Mouse (Mus musculus) naive thymus-derived CD4-positive, alpha-beta T cell, adult 2 months (primary cell): ENCODE measurements around the gene Yipf4.
A peak's percentile ranks its signal among the peaks of the same experiment; 100 is the strongest.

Source experiments
- DNase-seq: peaks from one replicate; pipeline ENCODE4 v3.0.0-alpha.2; 2011; ENCODE audit warnings: low read depth

The Yipf4 gene

GRCm38 (mm10) chr17:74526117-74526516 is 36.8 kb downstream of the Yipf4 start:
- no peak for DNase-seq

- DNase-seq, result peak; percentile 25
These were observed 37.7 kb downstream of the Yipf4 start for GRCm38 (mm10) chr17:74526806-74527653.

- peak; percentile 100 for DNase-seq
These were observed 38.7 kb downstream of the Yipf4 start, which contains the start of gene Birc6 for GRCm38 (mm10) chr17:74527729-74528607. Gene Birc6 (plus strand): TSS chr17:74528295.

- DNase-seq, result no peak
These were observed 39.6 kb downstream of the Yipf4 start for GRCm38 (mm10) chr17:74528648-74529532.

GRCm38 (mm10) chr17:74529533-74529824 is 40.2 kb downstream of the Yipf4 start:
- peak; percentile 40 for DNase-seq

- no peak for DNase-seq
These were observed 45.7 kb downstream of the Yipf4 start for GRCm38 (mm10) chr17:74534971-74535370.

GRCm38 (mm10) chr17:74537526-74537925 is 48.2 kb downstream of the Yipf4 start:
- DNase-seq, result no peak

- no peak for DNase-seq
These were observed 54.3 kb downstream of the Yipf4 start for GRCm38 (mm10) chr17:74543615-74544014.
